Mouse (Mus musculus) spleen, postnatal 14 days (tissue): Measurements from ENCODE around the gene Taz.

ENCODE experiments used
- DNase-seq, 2 experiments: peaks; one replicate each; pipeline ENCODE4 v3.0.0; 2021 to 2022; ENCODE audit warnings: low spot score in 2 of 2

Gene Taz

DNA sequence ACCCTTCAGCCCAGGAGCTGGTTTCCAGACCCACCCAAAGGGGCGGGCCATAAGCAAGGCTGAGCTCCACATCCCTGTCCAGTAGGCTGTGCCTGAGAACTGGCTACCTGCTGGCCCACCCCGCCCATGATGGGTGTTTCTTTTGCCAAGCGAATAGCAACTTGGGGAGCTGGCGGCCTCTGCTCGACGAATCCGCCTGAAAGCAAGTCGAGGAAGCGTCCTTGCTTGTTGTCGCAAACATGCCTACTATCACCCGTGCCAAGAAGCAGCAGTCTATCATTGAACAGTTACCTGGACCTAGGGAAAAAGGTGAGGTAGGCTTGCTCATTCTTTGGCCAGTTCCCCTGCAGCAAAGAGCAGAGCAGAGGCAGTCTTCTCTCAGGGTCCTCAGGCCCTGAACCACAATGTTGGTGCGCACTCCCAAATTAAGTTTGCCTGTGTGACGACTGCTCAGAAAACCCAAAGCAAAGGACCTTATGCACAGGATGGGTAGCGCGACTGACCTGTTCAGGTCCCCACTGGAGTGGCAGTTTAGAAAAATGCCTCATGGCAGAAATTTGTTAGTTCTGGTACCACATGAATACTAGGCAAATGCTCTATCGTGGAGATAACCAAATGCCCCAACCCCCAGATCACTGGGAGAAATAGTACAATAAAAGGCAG is at the start of gene Taz, which contains the start of gene Dnase1l1:
Gene Taz, plus strand, starts transcription at position 181 of the 663 bp plus-strand sequence.
Gene Dnase1l1, minus strand, starts transcription at position 606 of the 663 bp plus-strand sequence.
- DNase-seq: peak; percentile 47 to 62

DNA sequence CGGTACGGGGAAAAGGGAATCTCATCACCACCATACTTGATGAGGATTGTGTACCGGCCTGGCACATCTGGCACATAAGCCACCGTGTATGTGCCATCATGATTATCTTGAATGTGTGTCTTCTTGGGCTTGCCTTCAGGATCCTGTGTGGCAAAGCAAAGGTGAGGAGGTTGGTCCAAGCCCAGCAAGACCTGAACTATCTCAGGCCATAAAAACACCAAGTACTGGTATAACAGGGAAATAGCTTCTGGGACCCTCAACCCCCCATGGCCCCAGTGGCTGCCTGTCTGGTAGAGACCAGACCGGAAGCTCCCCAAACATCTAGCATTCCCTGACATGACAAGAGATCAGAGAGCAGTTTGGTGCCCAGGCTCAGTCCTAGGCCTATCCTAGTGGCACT is 48.5 kb upstream of the Taz start:
- no peak for DNase-seq

GRCm38 (mm10) chrX:74240332-74240731 is 41.4 kb upstream of the Taz start:
- DNase-seq: no peak

DNA sequence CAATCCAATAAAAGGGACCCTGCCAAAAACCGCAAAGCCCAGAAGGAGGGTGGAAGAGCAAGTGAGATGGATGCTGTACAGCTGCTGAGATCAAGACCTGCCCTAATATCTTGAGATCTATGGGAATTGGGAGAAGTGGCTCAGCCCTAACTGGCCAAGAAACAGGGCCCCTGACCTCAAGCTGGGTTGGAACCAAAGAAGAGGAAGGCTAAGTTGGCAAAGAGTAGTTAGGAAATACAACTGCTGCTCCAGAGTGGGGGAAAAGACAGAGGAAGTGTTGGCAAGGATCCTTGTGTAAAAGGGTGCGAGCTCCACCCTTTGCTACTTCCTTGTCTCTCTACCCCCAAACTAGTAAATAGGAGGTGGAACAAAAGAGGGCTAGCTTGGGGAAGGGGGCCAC is 38.3 kb upstream of the Taz start:
- DNase-seq: no peak

- DNase-seq: peak; percentile 38 to 54
Observed at GRCm38 (mm10) chrX:74243807-74244206, 37.9 kb upstream of the Taz start.

GRCm38 (mm10) chrX:74244614-74245083 is 37.1 kb upstream of the Taz start:
- no peak for DNase-seq

DNA sequence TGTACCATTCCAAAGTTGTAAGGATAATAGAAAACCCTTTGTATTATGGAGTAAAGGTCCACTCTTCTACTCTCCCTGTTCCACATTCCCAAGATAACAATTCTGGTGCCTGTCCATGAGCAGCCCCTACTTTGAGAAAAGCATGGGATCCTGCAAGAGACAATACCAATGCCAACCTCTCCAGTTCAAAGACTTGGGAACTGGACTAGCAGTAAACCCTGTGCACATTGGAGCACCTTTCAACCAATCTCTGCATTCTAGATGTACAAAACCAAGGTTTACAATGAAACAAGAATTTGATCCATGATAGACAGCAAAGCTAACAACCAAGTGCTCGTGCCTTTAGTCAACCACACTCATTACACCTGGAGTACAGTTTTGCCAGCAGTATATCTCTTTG is 36.6 kb upstream of the Taz start:
- no peak for DNase-seq

GRCm38 (mm10) chrX:74245687-74246086 is 36.0 kb upstream of the Taz start:
- DNase-seq: peak; percentile 38 to 60

GRCm38 (mm10) chrX:74246213-74246681 is 35.5 kb upstream of the Taz start:
- peak; percentile 59 to 68 for DNase-seq

DNA sequence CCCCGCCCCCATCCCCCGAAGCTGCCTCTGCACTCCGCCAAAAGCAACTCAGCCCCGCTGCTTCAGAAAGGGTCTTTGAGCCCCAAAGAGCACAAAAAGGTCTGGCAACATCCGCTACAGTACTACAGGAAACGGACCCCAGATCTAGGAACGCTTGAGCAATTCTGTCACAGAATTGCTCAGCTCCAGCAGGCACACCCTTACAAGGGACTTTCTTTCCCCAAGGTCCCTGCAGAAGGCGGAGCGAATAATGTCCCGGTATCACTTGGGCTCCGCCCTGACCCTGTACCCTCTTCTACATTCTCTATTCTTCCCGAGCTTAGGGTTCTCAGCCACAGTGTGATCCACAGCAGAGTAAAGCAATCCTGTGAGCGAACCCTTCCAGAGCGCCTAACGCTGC is 35.0 kb upstream of the Taz start:
- DNase-seq: no peak

GRCm38 (mm10) chrX:74248651-74249050 is 33.1 kb upstream of the Taz start:
- DNase-seq: peak; percentile 23 to 46

- peak; percentile 23 to 59 for DNase-seq
Observed at GRCm38 (mm10) chrX:74249615-74250014, 32.1 kb upstream of the Taz start, which contains the start of gene Flna. Gene Flna (minus strand): TSS chrX:74249820.

DNA sequence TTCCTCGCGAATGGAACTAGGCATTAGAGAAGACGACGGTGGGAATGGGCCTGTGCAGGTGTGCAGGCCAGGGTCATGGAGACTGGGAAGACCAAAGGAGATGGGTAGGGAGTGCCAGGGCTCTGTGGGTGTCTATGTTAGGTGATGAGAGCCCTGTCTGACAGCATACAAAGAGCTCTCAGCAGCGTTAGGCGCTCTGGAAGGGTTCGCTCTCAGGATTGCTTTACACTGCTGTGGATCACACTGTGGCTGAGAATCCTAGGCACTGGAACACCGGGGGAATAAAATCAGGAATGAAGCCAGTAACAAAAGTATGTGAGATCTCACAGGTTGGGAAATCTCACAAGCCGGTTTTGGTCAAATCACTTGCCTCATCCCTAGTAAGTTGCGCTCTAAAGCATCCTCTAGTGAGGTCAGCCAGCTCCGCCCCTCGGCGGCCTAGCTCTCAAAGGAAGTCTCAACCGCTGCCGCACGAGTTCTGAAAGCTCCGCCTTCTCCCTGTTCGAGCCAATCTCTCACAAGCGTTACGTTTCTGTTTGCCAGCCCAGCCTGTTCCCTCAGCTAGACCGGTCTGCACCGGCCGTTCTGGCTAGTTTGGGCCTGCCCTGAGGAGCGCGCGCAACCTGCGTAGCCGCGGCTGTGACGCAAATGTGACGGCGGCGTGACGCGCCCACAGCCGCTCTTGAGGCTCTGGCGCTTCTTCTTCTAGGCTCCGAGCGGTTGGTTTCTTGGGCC is 27.4 kb upstream of the Taz start, which contains the start of gene Emd:
Gene Emd, plus strand, starts transcription at position 535 of the 735 bp plus-strand sequence.
- DNase-seq: peak; percentile 72 to 78

GRCm38 (mm10) chrX:74254888-74255565 is 26.7 kb upstream of the Taz start:
- no peak for DNase-seq

GRCm38 (mm10) chrX:74257746-74258145 is 24.0 kb upstream of the Taz start:
- no peak for DNase-seq

GRCm38 (mm10) chrX:74269736-74270061 is 12.0 kb upstream of the Taz start:
- DNase-seq: no peak

GRCm38 (mm10) chrX:74270062-74270901 is 11.4 kb upstream of the Taz start, which contains the start of gene Rpl10:
Gene Rpl10 (plus strand): TSS chrX:74270812.
- peak; percentile 69 to 77 for DNase-seq

DNA sequence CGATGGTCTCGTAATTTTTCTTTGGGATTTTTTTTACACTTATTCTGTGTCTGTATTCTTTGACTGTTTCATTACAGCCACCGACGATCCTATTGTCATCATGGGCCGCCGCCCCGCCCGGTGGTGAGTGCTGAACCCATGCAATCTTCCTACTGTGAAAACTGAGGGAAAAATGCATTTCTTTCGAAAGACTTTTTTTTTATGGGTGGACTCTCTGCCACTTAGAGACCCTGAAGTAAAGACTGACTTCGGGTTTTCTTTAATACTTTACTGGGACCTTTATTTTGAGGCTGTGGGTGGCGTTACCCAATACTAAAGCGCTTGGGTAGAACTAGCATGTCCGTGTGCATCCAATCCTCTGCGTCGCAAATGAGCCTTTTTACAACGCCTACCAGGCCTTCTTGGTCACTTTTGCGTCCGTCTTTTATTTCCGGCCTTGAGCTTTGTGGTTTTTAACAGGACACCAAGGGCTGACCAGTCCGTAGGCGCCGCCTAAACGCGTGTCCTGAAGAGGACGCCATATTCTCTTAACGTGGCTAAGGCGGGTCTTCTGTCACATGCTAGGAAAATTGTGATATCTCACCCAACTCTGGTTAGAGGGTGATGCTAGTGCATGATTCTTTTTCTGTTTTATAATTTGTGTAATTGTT is 10.7 kb upstream of the Taz start:
- no peak for DNase-seq

- DNase-seq: no peak
Observed at GRCm38 (mm10) chrX:74273422-74274322, 8.0 kb upstream of the Taz start.

DNA sequence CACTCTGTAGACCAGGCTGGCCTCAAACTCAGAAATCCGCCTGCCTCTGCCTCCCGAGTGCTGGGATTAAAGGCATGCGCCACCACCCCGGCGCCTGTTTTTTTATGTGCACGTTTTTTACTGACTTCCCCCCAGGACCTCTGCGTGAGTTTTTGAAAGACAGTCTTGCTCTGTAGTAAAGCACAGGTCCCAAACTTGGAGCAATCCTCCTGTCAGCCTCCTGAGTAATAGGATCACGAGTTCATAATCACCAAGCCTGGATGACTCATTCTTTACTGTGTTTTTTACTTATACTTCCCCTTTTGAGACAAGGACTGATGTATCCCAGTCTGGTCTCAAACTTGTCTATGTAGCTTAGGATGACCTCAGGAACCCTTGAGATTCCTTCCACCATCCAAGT is 3.8 kb upstream of the Taz start:
- no peak for DNase-seq
